Mouse (Mus musculus): ENCODE measurements at regions not wholly inside any gene's neighbourhood (a gene's known extent, or its start where the extent isn't known, plus 50 kb on each side); places are given as distances from the start of the nearest gene placed in this dataset.

DNA sequence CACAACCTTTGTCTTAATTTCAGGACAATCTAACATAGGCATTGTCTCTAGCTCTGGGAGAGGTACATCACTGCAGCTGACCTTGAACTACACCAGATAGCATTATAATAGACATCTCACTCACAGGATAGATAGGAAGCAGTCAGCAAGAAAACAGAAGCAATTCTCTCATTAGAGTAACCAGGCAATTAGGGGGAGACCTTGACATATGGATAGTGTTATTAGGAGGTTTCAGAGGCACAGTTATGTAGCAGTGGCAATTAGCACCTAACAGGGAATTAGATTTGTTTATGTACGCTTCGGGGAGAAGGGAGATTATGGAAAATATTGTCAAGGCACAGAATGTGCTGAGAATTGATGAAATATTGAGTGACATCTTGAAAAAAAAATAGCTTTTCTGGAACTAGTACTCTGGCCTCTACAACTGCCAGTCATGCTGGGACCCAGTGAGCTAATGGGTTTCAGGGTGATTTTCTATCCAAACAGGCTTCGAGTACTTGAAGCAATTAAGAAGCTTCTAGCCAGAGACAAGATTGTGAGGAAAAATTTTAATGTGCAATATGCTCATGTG, 216.8 kb upstream of the Aco1 start:
- no peak for TF ChIP-seq POLR2A (IDR thresholded peaks at IDR 0.05; ENCODE audit: low read depth, low read length)
- TF ChIP-seq CTCF (conservative IDR thresholded peaks at IDR 0.05; ENCODE audit: insufficient read depth, insufficient read length, low read depth, low read length): no peak
- no peaks in the 10 kb centered on the region for H3K27me3 ChIP-seq (replicated peaks; ENCODE audit: control insufficient read depth, insufficient read depth, low read length)
- no peak overlapping the region for H3K4me3 ChIP-seq (ENCODE audit: insufficient read depth, low read depth, low read length)
- H3K27ac ChIP-seq (ENCODE audit: insufficient read depth, low read depth, low read length): no peak overlapping the region
- no peaks in the 10 kb centered on the region for H3K4me1 ChIP-seq (ENCODE audit: control insufficient read depth, insufficient read depth, low read length)
- no peak for DNase-seq
- 85% methylated on average over 3 of the region's 3 CpGs for WGBS
- H3K36me3 ChIP-seq (ENCODE audit: control insufficient read depth, insufficient read depth, low read length): no peaks in the 10 kb centered on the region

DNA sequence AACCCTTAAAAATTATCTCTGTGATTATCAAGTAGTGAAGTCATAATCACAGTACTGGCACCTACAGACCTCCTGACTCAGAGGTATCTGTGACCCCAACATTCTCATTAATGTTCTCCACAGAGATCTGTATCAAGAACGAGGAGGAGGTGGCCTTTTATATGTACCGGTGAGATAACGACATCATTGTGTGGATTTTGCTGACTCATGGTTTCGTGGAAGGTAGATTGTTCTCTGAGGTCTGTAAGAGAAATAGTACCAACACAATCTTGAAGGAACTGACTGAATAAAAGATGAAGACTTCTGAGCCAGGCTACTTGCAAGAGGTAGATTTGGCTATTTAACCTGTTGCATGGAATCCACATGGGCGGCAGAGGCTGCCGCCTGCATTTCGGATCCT, 216.3 kb upstream of the Aco1 start:
- no peak overlapping the region for H3K27ac ChIP-seq (ENCODE audit: insufficient read depth, low read depth, low read length)
- H3K36me3 ChIP-seq (ENCODE audit: control insufficient read depth, insufficient read depth, low read length): no peaks in the 10 kb centered on the region
- WGBS: 91% methylated on average over 7 of the region's 7 CpGs
- no peak for TF ChIP-seq POLR2A (IDR thresholded peaks at IDR 0.05; ENCODE audit: low read depth, low read length)
- TF ChIP-seq CTCF (conservative IDR thresholded peaks at IDR 0.05; ENCODE audit: insufficient read depth, insufficient read length, low read depth, low read length): no peak
- H3K4me3 ChIP-seq (ENCODE audit: insufficient read depth, low read depth, low read length): no peak overlapping the region
- H3K4me1 ChIP-seq (ENCODE audit: control insufficient read depth, insufficient read depth, low read length): no peaks in the 10 kb centered on the region
- no peaks in the 10 kb centered on the region for H3K27me3 ChIP-seq (replicated peaks; ENCODE audit: control insufficient read depth, insufficient read depth, low read length)
- no peak for DNase-seq

DNA sequence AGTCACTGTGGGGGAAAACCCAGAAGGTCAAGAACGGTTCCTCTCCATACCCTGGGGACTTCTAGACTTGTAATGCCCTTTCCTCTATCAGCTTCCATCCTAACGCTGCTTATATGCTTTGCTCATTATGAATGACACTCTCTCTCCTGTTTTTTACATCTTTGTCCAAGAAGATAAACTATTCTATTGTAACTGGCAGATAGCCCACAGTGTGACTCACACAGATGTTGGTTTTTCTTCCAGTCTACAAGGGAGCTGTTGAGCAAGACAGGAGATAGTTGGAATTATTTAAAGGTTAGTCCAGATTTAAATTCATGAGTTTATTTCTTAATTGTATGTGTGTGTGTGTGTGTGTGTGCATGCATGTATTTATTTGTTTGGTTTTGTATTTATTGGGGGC, 214.4 kb upstream of the Aco1 start:
- Histone ChIP-seq H3K27me3 (replicated peaks; ENCODE audit: control insufficient read depth, insufficient read depth, low read length) (no peaks in the 10 kb centered on the region), H3K27ac (ENCODE audit: insufficient read depth, low read depth, low read length) (no peak overlapping the region), H3K4me1 (ENCODE audit: control insufficient read depth, insufficient read depth, low read length) (no peaks in the 10 kb centered on the region), H3K36me3 (ENCODE audit: control insufficient read depth, insufficient read depth, low read length) (no peaks in the 10 kb centered on the region), H3K4me3 (ENCODE audit: insufficient read depth, low read depth, low read length) (no peak overlapping the region)
- TF ChIP-seq POLR2A (IDR thresholded peaks at IDR 0.05; ENCODE audit: low read depth, low read length) (no peak), CTCF (conservative IDR thresholded peaks at IDR 0.05; ENCODE audit: insufficient read depth, insufficient read length, low read depth, low read length) (no peak)
- WGBS: 57% methylated on average over 2 of the region's 2 CpGs
- DNase-seq: no peak

DNA sequence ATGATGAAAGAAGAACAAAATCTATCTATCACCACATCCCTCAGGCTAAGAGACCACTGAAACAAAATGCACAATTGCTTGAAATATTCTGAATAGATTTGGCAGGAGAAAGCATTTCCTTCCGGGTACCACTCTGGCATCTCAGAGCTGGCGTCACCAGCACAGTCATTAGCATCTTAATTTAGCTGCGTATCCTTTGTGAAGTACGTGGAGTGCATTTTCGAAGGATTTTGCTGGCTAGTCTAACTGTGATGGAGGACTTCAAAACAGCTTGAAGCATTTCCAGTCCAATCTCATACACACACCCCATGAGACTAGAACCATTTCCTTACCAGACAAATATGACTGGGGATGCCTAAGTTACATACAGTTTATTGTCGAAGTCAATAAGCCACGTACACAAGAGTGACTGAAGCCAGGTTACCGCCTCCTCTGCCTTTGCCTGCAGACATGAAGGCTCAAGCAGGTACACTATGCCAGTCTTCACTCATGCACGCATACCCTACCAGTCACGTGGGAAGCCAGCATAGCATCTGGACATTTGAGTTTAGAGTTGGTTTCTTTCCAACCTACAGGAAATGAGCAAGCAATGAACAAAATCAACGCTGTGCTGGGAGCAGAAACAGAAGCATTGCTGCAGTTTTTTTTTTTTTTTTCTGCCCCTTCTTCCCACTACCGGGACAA, 208.7 kb upstream of the Aco1 start:
- Histone ChIP-seq H3K27me3 (replicated peaks; ENCODE audit: control insufficient read depth, insufficient read depth, low read length) (no peaks in the 10 kb centered on the region), H3K4me1 (ENCODE audit: control insufficient read depth, insufficient read depth, low read length) (no peaks in the 10 kb centered on the region), H3K27ac (ENCODE audit: insufficient read depth, low read depth, low read length) (no peak overlapping the region), H3K4me3 (ENCODE audit: insufficient read depth, low read depth, low read length) (no peak overlapping the region), H3K36me3 (ENCODE audit: control insufficient read depth, insufficient read depth, low read length) (no peaks in the 10 kb centered on the region)
- WGBS: 82% methylated on average over 12 of the region's 12 CpGs
- no peak for DNase-seq
- no peak for TF ChIP-seq CTCF (conservative IDR thresholded peaks at IDR 0.05; ENCODE audit: insufficient read depth, insufficient read length, low read depth, low read length)
- TF ChIP-seq POLR2A (IDR thresholded peaks at IDR 0.05; ENCODE audit: low read depth, low read length): no peak

DNA sequence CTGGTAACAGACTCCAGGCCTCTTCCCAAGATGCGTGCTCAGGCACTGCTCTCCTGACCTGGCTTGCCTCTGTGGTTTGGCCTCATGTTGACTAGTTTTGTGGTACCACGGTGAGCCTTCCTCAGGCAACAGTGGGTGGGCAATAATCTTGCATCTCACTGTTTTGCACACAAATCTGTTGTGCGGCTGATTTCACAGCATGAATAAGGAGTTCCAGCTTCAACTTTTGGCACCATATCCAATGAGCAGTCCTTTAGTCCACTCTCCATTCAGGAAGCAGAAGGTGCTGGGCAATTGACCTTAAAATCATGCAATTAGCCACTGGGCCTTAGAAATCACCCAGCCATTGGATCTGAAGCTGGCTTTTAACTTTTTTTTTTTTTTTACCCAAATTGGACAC, 184.2 kb upstream of the Aco1 start:
- Histone ChIP-seq H3K27ac (ENCODE audit: insufficient read depth, low read depth, low read length) (no peak overlapping the region), H3K27me3 (replicated peaks; ENCODE audit: control insufficient read depth, insufficient read depth, low read length) (no peaks in the 10 kb centered on the region), H3K4me1 (ENCODE audit: control insufficient read depth, insufficient read depth, low read length) (no peaks in the 10 kb centered on the region), H3K4me3 (ENCODE audit: insufficient read depth, low read depth, low read length) (no peak overlapping the region), H3K36me3 (ENCODE audit: control insufficient read depth, insufficient read depth, low read length) (no peaks in the 10 kb centered on the region)
- no peak for DNase-seq
- 84% methylated on average over 3 of the region's 3 CpGs for WGBS
- TF ChIP-seq CTCF (conservative IDR thresholded peaks at IDR 0.05; ENCODE audit: insufficient read depth, insufficient read length, low read depth, low read length): no peak
- no peak for TF ChIP-seq POLR2A (IDR thresholded peaks at IDR 0.05; ENCODE audit: low read depth, low read length)

DNA sequence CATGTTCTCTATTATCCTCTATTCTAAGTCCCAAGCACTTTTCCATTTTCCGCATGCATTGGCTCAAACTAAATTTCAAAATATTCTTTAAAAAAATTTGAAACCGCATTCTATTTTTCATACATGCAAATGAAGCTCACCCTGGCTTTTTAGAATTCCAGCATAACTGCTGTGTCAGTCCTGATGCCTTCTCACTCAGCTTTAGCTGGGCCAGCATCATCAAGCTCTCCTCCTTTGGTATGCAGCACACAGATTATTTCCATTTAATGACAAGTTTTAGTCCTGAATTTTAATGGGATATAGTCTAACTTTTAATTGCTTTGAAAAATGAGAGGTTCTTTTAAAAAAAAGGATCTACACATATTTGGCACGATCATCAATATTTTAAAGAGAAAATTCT, 174.9 kb upstream of the Aco1 start:
- no peak overlapping the region for H3K27ac ChIP-seq (ENCODE audit: insufficient read depth, low read depth, low read length)
- TF ChIP-seq POLR2A (IDR thresholded peaks at IDR 0.05; ENCODE audit: low read depth, low read length) (no peak), CTCF (conservative IDR thresholded peaks at IDR 0.05; ENCODE audit: insufficient read depth, insufficient read length, low read depth, low read length) (no peak)
- H3K4me3 ChIP-seq (ENCODE audit: insufficient read depth, low read depth, low read length): no peak overlapping the region
- no peaks in the 10 kb centered on the region for H3K27me3 ChIP-seq (replicated peaks; ENCODE audit: control insufficient read depth, insufficient read depth, low read length)
- no peaks in the 10 kb centered on the region for H3K4me1 ChIP-seq (ENCODE audit: control insufficient read depth, insufficient read depth, low read length)
- WGBS: 85% methylated on average over 3 of the region's 3 CpGs
- DNase-seq: no peak
- H3K36me3 ChIP-seq (ENCODE audit: control insufficient read depth, insufficient read depth, low read length): no peaks in the 10 kb centered on the region

DNA sequence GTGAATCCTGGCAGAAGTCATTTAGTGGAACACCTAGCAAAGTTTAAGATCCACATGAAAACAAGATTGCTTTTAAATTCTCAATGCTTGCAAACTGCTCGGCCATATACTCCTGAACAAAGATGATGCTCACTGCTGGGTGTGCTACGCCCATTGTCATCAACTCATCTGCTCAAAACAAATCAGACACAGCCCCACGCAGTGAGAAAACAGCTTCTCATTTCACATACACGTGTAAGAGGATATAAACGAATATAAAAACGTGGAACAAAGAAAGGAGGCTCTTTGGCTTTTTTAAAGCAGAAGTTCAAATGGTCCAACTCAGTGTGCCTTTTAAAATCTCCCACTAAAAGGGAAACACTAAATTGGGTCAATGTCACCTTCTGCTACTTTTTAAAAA, 151.5 kb upstream of the Aco1 start:
- WGBS: 67% methylated on average over 6 of the region's 6 CpGs
- Histone ChIP-seq H3K4me3 (ENCODE audit: insufficient read depth, low read depth, low read length) (no peak overlapping the region), H3K27me3 (replicated peaks; ENCODE audit: control insufficient read depth, insufficient read depth, low read length) (no peaks in the 10 kb centered on the region; the same call in 1 of the 2 replicates), H3K4me1 (ENCODE audit: control insufficient read depth, insufficient read depth, low read length) (no peaks in the 10 kb centered on the region), H3K27ac (ENCODE audit: insufficient read depth, low read depth, low read length) (no peak overlapping the region), H3K36me3 (ENCODE audit: control insufficient read depth, insufficient read depth, low read length) (no peaks in the 10 kb centered on the region)
- TF ChIP-seq CTCF (conservative IDR thresholded peaks at IDR 0.05; ENCODE audit: insufficient read depth, insufficient read length, low read depth, low read length) (no peak), POLR2A (IDR thresholded peaks at IDR 0.05; ENCODE audit: low read depth, low read length) (no peak)
- no peak for DNase-seq
